Mouse (Mus musculus) limb, embryonic 12.5 days (tissue): ENCODE measurements at regions not wholly inside any gene's neighbourhood (a gene's known extent, or its start where the extent isn't known, plus 50 kb on each side); places are given as distances from the start of the nearest gene placed in this dataset.

Experiments
- ATAC-seq: fragments of 200-750 bp; cut with Nextera tagmentation; 2 replicates; pipeline ENCODE4 v1.8.0; 2017; ENCODE audit warnings: low read depth, moderate TSS enrichment; ENCODE audit not compliant: insufficient number of reproducible peaks, insufficient read depth, low FRiP score, low TSS enrichment
- H3K27ac ChIP-seq: fragments of 300-500 bp; sonication (generic); 2 replicates; pipeline ENCODE4 v1.5.1; 2016; ENCODE audit warnings: mild to moderate bottlenecking, moderate library complexity
- H3K27me3 ChIP-seq: fragments of 300-500 bp; sonication (generic); 2 replicates; pipeline ENCODE4 v1.6.1; 2016; ENCODE audit warnings: mild to moderate bottlenecking, moderate library complexity
- H3K36me3 ChIP-seq: fragments of 300-500 bp; sonication (generic); 2 replicates; pipeline ENCODE4 v1.6.1; 2016; ENCODE audit warnings: mild to moderate bottlenecking, moderate library complexity
- H3K4me1 ChIP-seq: fragments of 300-500 bp; sonication (generic); replicated peaks from 2 replicates; pipeline ENCODE4 v1.6.1; 2016
- H3K4me2 ChIP-seq: fragments of 300-500 bp; sonication (generic); 2 replicates; pipeline ENCODE4 v1.6.1; 2016; ENCODE audit warnings: mild to moderate bottlenecking, moderate library complexity
- H3K4me3 ChIP-seq: fragments of 300-500 bp; sonication (generic); replicated peaks from 2 replicates; pipeline ENCODE4 v1.5.1; 2016; ENCODE audit warnings: mild to moderate bottlenecking
- H3K9ac ChIP-seq: fragments of 300-500 bp; sonication (generic); replicated peaks from 2 replicates; pipeline ENCODE4 v1.6.1; 2016; ENCODE audit warnings: mild to moderate bottlenecking, moderate library complexity
- H3K9me3 ChIP-seq: fragments of 300-500 bp; sonication (generic); 2 replicates; pipeline ENCODE4 v1.6.1; 2016; ENCODE audit warnings: mild to moderate bottlenecking, moderate library complexity
- WGBS: fragments of 180-500 bp; shearing (Covaris S2); methylation state at CpG from one replicate; pipeline ENCODE4 v1.1.7; 2016; 5-methylcytosine and 5-hydroxymethylcytosine counted together

GRCm38 (mm10) chr17:65193341-65193740 is 347.2 kb downstream of the Tmem232 start:
- Histone ChIP-seq H3K4me2 (no peak overlapping the region), H3K9ac (no peak overlapping the region), H3K4me1 (no peaks in the 10 kb centered on the region; the same call in 1 of the 2 replicates), H3K27ac (no peak overlapping the region), H3K4me3 (no peak overlapping the region), H3K36me3 (no peaks in the 10 kb centered on the region), H3K27me3 (no peaks in the 10 kb centered on the region), H3K9me3 (no peaks in the 10 kb centered on the region)
- ATAC-seq, result no peak
- WGBS, result 89% methylated on average over 2 of the region's 2 CpGs

GRCm38 (mm10) chr17:65192432-65193059 is 348.0 kb downstream of the Tmem232 start:
- Histone ChIP-seq H3K27ac (no peak overlapping the region), H3K4me1 (no peaks in the 10 kb centered on the region; the same call in 1 of the 2 replicates), H3K27me3 (no peaks in the 10 kb centered on the region), H3K36me3 (no peaks in the 10 kb centered on the region), H3K4me3 (no peak overlapping the region), H3K9me3 (no peaks in the 10 kb centered on the region), H3K4me2 (no peak overlapping the region), H3K9ac (no peak overlapping the region)
- WGBS, result 92% methylated on average over 12 of the region's 12 CpGs
- no peak for ATAC-seq

- no peak for ATAC-seq
- no peak overlapping the region for H3K9ac ChIP-seq
- no peaks in the 10 kb centered on the region for H3K9me3 ChIP-seq
- no peak overlapping the region for H3K27ac ChIP-seq
- H3K36me3 ChIP-seq, result no peaks in the 10 kb centered on the region
- 46% methylated on average over 12 of the region's 12 CpGs for WGBS
- no peaks in the 10 kb centered on the region; the same call in 1 of the 2 replicates for H3K4me1 ChIP-seq
- no peak overlapping the region for H3K4me2 ChIP-seq
- H3K27me3 ChIP-seq, result no peaks in the 10 kb centered on the region
- H3K4me3 ChIP-seq, result no peak overlapping the region
Observed at GRCm38 (mm10) chr17:65190839-65191591, 349.6 kb downstream of the Tmem232 start.

- Histone ChIP-seq H3K4me3 (no peak overlapping the region), H3K27ac (no peak overlapping the region), H3K4me2 (no peak overlapping the region), H3K36me3 (no peaks in the 10 kb centered on the region), H3K27me3 (no peaks in the 10 kb centered on the region), H3K9ac (no peak overlapping the region), H3K4me1 (no peaks in the 10 kb centered on the region), H3K9me3 (no peaks in the 10 kb centered on the region)
- WGBS, result 85% methylated on average over 4 of the region's 4 CpGs
- no peak for ATAC-seq
Observed at GRCm38 (mm10) chr17:65181164-65181563, 345.3 kb upstream of the 4930583I09Rik start.

- no peak for ATAC-seq
- Histone ChIP-seq H3K4me1 (no peaks in the 10 kb centered on the region), H3K27ac (no peak overlapping the region), H3K9me3 (no peaks in the 10 kb centered on the region), H3K9ac (no peak overlapping the region), H3K27me3 (no peaks in the 10 kb centered on the region), H3K4me3 (no peak overlapping the region), H3K4me2 (no peak overlapping the region), H3K36me3 (no peaks in the 10 kb centered on the region)
- 83% methylated on average over 4 of the region's 4 CpGs for WGBS
Observed at GRCm38 (mm10) chr17:65175770-65176169, 339.9 kb upstream of the 4930583I09Rik start.

- no peak for ATAC-seq
- H3K27ac ChIP-seq, result no peak overlapping the region
- 93% methylated on average over 6 of the region's 6 CpGs for WGBS
- H3K4me2 ChIP-seq, result no peak overlapping the region
- no peaks in the 10 kb centered on the region for H3K36me3 ChIP-seq
- no peaks in the 10 kb centered on the region for H3K27me3 ChIP-seq
- no peaks in the 10 kb centered on the region for H3K9me3 ChIP-seq
- H3K4me1 ChIP-seq, result no peaks in the 10 kb centered on the region
- no peak overlapping the region for H3K4me3 ChIP-seq
- H3K9ac ChIP-seq, result no peak overlapping the region
Observed at GRCm38 (mm10) chr17:65174114-65174513, 338.2 kb upstream of the 4930583I09Rik start.

- no peak for ATAC-seq
- Histone ChIP-seq H3K27me3 (no peaks in the 10 kb centered on the region), H3K9ac (no peak overlapping the region), H3K9me3 (no peaks in the 10 kb centered on the region), H3K4me1 (no peaks in the 10 kb centered on the region), H3K36me3 (no peaks in the 10 kb centered on the region), H3K27ac (no peak overlapping the region), H3K4me3 (no peak overlapping the region), H3K4me2 (no peak overlapping the region)
- WGBS, result 94% methylated on average over 3 of the region's 3 CpGs
Observed at GRCm38 (mm10) chr17:65173236-65173635, 337.4 kb upstream of the 4930583I09Rik start.

- Histone ChIP-seq H3K4me1 (no peaks in the 10 kb centered on the region), H3K9me3 (no peaks in the 10 kb centered on the region), H3K4me3 (no peak overlapping the region), H3K27me3 (no peaks in the 10 kb centered on the region), H3K27ac (no peak overlapping the region), H3K9ac (no peak overlapping the region), H3K4me2 (no peak overlapping the region), H3K36me3 (no peaks in the 10 kb centered on the region)
- WGBS, result 87% methylated on average over 4 of the region's 4 CpGs
- no peak for ATAC-seq
Observed at GRCm38 (mm10) chr17:65170691-65171090, 334.8 kb upstream of the 4930583I09Rik start.

- WGBS, result 69% methylated on average over 4 of the region's 4 CpGs
Observed at GRCm38 (mm10) chr17:65169981-65170617, 334.2 kb upstream of the 4930583I09Rik start.

GRCm38 (mm10) chr17:65146376-65146775 is 310.5 kb upstream of the 4930583I09Rik start:
- H3K9ac ChIP-seq, result no peak overlapping the region
- 94% methylated on average over 2 of the region's 2 CpGs for WGBS
- no peaks in the 10 kb centered on the region for H3K4me1 ChIP-seq
- no peak overlapping the region for H3K27ac ChIP-seq
- no peak for ATAC-seq
- H3K27me3 ChIP-seq, result no peaks in the 10 kb centered on the region
- no peaks in the 10 kb centered on the region for H3K36me3 ChIP-seq
- no peak overlapping the region for H3K4me3 ChIP-seq
- H3K4me2 ChIP-seq, result no peak overlapping the region
- H3K9me3 ChIP-seq, result peaks cover 7% of the 10 kb centered on the region; the same call in 1 of the 2 replicates

More at GRCm38 (mm10) chr17:65169981-65170617, 334.2 kb upstream of the 4930583I09Rik start:
- no peak for ATAC-seq
- Histone ChIP-seq H3K27ac (no peak overlapping the region), H3K36me3 (no peaks in the 10 kb centered on the region), H3K4me3 (no peak overlapping the region), H3K9me3 (no peaks in the 10 kb centered on the region), H3K9ac (no peak overlapping the region), H3K4me1 (no peaks in the 10 kb centered on the region), H3K4me2 (no peak overlapping the region), H3K27me3 (no peaks in the 10 kb centered on the region)

GRCm38 (mm10) chr17:65114651-65115050 is 278.8 kb upstream of the 4930583I09Rik start:
- H3K36me3 ChIP-seq, result no peaks in the 10 kb centered on the region
- no peak overlapping the region for H3K4me2 ChIP-seq
- ATAC-seq, result no peak
- no peak overlapping the region for H3K27ac ChIP-seq
- no peaks in the 10 kb centered on the region for H3K27me3 ChIP-seq
- no peak overlapping the region for H3K4me3 ChIP-seq
- 80% methylated on average over 5 of the region's 5 CpGs for WGBS
- no peaks in the 10 kb centered on the region for H3K4me1 ChIP-seq
- no peak overlapping the region for H3K9ac ChIP-seq
- H3K9me3 ChIP-seq, result no peaks in the 10 kb centered on the region
